Mouse (Mus musculus) spleen, postnatal 14 days (tissue): ENCODE measurements around the gene Zfp69.

ENCODE experiments used
- DNase-seq, 2 experiments: peaks; one replicate each; pipeline ENCODE4 v3.0.0; 2021 to 2022; ENCODE audit warnings: low spot score in 2 of 2

Zfp69 gene

GRCm38 (mm10) chr4:120951428-120951973, at the start of gene Zfp69:
Zfp69 (minus strand) TSS chr4:120951699.
- DNase-seq: peak; percentile 84 to 86

- DNase-seq: no peak
Measured at GRCm38 (mm10) chr4:121001042-121001441, 49.5 kb upstream of the Zfp69 start.

GRCm38 (mm10) chr4:120995911-120996310, 44.4 kb upstream of the Zfp69 start:
- DNase-seq: no peak

GRCm38 (mm10) chr4:120993025-120993424, 41.5 kb upstream of the Zfp69 start:
- DNase-seq: no peak

- no peak for DNase-seq
Measured at GRCm38 (mm10) chr4:120992284-120992683, 40.8 kb upstream of the Zfp69 start.

GRCm38 (mm10) chr4:120987319-120987718, 35.8 kb upstream of the Zfp69 start:
- no peak for DNase-seq

GRCm38 (mm10) chr4:120986446-120986845, 34.9 kb upstream of the Zfp69 start:
- peak in 1 of 2 experiments; percentile 47 for DNase-seq

GRCm38 (mm10) chr4:120978221-120978620, 26.7 kb upstream of the Zfp69 start:
- no peak for DNase-seq

GRCm38 (mm10) chr4:120975428-120975734, 23.9 kb upstream of the Zfp69 start:
- DNase-seq: no peak

- DNase-seq: no peak
Measured at GRCm38 (mm10) chr4:120974711-120975427, 23.4 kb upstream of the Zfp69 start.

- DNase-seq: no peak
Measured at GRCm38 (mm10) chr4:120971842-120972241, 20.3 kb upstream of the Zfp69 start.

GRCm38 (mm10) chr4:120969382-120970146, 18.1 kb upstream of the Zfp69 start:
- DNase-seq: no peak

GRCm38 (mm10) chr4:120968486-120968885, 17.0 kb upstream of the Zfp69 start:
- DNase-seq: no peak

GRCm38 (mm10) chr4:120955586-120955985, 4.1 kb upstream of the Zfp69 start:
- DNase-seq: no peak

- no peak for DNase-seq
Measured at GRCm38 (mm10) chr4:120953667-120954066, 2.2 kb upstream of the Zfp69 start.

GRCm38 (mm10) chr4:120953038-120953437, 1.5 kb upstream of the Zfp69 start:
- no peak for DNase-seq

GRCm38 (mm10) chr4:120952163-120952562, 664 bp upstream of the Zfp69 start:
- DNase-seq: no peak

- DNase-seq: no peak
Measured at GRCm38 (mm10) chr4:120950763-120951427, 604 bp downstream of the Zfp69 start.

GRCm38 (mm10) chr4:120948938-120949337, 2.6 kb downstream of the Zfp69 start:
- DNase-seq: no peak

- DNase-seq: no peak
Measured at GRCm38 (mm10) chr4:120935006-120935405, 16.5 kb downstream of the Zfp69 start.

GRCm38 (mm10) chr4:120930736-120931135, 20.8 kb downstream of the Zfp69 start:
- DNase-seq: no peak

- no peak for DNase-seq
Measured at GRCm38 (mm10) chr4:120928686-120929085, 22.8 kb downstream of the Zfp69 start.
